Mouse (Mus musculus): ENCODE data around the gene Stmn1.

The Stmn1 gene

DNA sequence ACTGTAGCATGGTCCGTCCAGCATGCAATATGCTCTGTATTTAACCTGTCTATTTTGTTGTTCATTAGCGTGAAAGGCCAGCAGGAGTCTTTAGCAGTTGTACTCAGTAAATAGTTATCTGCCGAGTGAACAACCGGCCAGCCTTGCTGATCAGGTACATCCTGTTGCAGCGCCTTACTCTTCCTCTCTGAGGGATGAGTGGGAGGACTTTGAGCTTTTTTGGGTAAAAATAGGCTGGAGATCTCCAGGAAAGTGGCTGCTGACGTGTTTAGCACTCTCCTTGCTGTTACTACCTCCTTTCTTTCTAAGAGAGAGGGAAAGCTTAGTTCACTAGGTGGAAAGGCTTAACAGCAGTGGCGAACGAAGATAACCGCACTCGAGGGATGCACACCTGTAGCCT, 49.6 kb downstream of the Stmn1 start:
- no peak for DNase-seq

DNA sequence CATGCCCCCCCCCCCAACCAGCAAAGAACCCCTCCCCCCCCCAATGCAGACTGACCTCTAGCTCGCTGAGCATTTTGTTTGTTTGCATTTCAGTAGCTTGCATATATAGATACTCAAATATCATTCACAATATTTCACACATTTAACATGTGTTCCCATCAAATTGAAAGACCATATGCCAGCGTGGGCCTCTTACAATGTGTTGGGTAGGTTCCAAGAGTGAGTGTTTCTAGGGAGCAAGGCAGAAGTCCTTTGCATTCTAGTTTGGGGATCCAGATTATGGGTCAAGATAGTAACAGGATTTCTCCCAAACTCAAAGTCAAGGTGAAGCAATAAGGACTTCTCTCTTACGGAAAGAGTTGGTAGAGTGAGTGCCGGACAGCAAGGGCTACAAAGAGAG, 50.4 kb downstream of the Stmn1 start:
- no peak for DNase-seq

DNA sequence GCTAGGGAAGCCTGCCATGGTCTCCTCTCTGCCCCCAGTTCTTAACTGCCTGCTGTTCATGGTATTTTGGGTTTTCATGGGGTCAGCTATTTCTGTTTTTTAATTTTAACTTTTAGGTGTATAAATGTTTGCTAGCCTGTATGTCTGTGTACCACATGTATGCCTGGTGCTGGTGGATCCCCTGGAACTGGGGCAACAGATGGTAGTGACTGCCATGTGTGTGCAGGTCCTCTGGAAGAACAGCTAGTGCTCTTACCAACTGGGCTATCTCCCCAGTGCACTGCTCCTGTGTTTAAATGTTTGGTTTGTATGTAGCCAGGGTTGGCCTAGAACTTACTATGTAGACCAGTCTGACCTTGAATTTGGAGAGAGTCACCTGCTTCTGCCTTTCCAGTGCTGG, 51.2 kb downstream of the Stmn1 start:
- DNase-seq = no peak
